Mouse (Mus musculus) large intestine, adult 2 months (tissue): ENCODE data around the gene Gpbp1l1. TPM values are rescaled to one million over a fixed set of nuclear protein-coding genes. Genes with fewer than 3 reads are reported as not detected.

Source experiments
- DNase-seq: peaks from one replicate; pipeline ENCODE4 v3.0.0-alpha.2; 2012; ENCODE audit warnings: low read depth, low spot score
- WGBS: fragments of 180-500 bp; shearing (Covaris S2); methylation state at CpG from one replicate; pipeline ENCODE4 v1.1.7; 2018; 5-methylcytosine and 5-hydroxymethylcytosine counted together
- polyA plus RNA-seq: library from polyadenylated mRNA; depleted of rRNA; stranded (reverse); fragments of >200 nt; gene quantifications from 2 replicates; pipeline ENCODE4 v1.2.3, GENCODE M21; 2012; rRNA removed

Gene Gpbp1l1
- 69.3 and 74.4 TPM in 2 replicates for polyA plus RNA-seq

GRCm38 (mm10) chr4:116557306-116558121 is at the start of gene Gpbp1l1:
TSS of gene Gpbp1l1 (plus strand) at chr4:116557658.
- under 1% methylated on average over 78 of the region's 78 CpGs for WGBS
- peak; percentile 86 for DNase-seq

GRCm38 (mm10) chr4:116531109-116531508 is 26.3 kb upstream of the Gpbp1l1 start:
- WGBS, result 85% methylated on average over 2 of the region's 2 CpGs
- no peak for DNase-seq

GRCm38 (mm10) chr4:116536351-116536750 is 21.1 kb upstream of the Gpbp1l1 start:
- DNase-seq, result peak; percentile 52

DNA sequence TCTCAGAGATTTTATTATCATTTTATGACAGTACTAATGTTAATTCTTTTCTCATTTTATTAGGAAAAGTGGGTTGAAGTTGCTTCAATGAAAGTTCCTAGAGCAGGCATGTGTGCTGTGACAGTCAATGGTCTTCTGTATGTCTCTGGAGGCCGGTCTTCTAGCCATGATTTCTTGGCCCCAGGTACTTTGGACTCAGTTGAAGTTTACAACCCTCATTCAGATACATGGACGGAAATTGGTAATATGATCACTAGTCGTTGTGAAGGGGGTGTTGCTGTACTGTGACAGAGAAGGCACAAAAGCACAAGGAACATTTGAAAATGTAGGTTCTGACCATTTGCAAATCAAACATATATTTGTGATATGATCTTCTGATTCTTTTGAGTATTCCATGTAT is 19.7 kb upstream of the Gpbp1l1 start:
- DNase-seq, result no peak
- 42% methylated on average over 3 of the region's 3 CpGs for WGBS

GRCm38 (mm10) chr4:116550432-116550831 is 7.0 kb upstream of the Gpbp1l1 start:
- WGBS, result 100% methylated on average over 1 of the region's 1 CpGs
- DNase-seq, result no peak

GRCm38 (mm10) chr4:116553035-116553434 is 4.4 kb upstream of the Gpbp1l1 start:
- no peak for DNase-seq
- 86% methylated on average over 3 of the region's 3 CpGs for WGBS

- peak; percentile 60 for DNase-seq
- WGBS, result 4% methylated on average over 23 of the region's 23 CpGs
These were observed 1.8 kb upstream of the Gpbp1l1 start, which contains the start of gene Tmem69 for GRCm38 (mm10) chr4:116555413-116556300. TSS of gene Tmem69 (minus strand) at chr4:116555936.

- DNase-seq, result peak; percentile 85
- WGBS, result under 1% methylated on average over 28 of the region's 28 CpGs
These were observed 725 bp upstream of the Gpbp1l1 start for GRCm38 (mm10) chr4:116556561-116557305.

- no peak for DNase-seq
These were observed 859 bp downstream of the Gpbp1l1 start for GRCm38 (mm10) chr4:116558151-116558882.

GRCm38 (mm10) chr4:116595793-116596192 is 38.3 kb downstream of the Gpbp1l1 start:
- no peak for DNase-seq
- WGBS, result 74% methylated on average over 8 of the region's 8 CpGs

More at GRCm38 (mm10) chr4:116558151-116558882, 859 bp downstream of the Gpbp1l1 start:
- WGBS, result under 1% methylated on average over 15 of the region's 15 CpGs

GRCm38 (mm10) chr4:116596379-116596778 is 38.9 kb downstream of the Gpbp1l1 start, which contains the start of gene Ccdc17:
TSS of gene Ccdc17 (plus strand) at chr4:116596654.
- WGBS, result 11% methylated on average over 5 of the region's 5 CpGs
- DNase-seq, result peak; percentile 46

- WGBS, result under 1% methylated on average over 50 of the region's 50 CpGs
- peak; percentile 86 for DNase-seq
These were observed 39.8 kb downstream of the Gpbp1l1 start for GRCm38 (mm10) chr4:116596978-116597881.

DNA sequence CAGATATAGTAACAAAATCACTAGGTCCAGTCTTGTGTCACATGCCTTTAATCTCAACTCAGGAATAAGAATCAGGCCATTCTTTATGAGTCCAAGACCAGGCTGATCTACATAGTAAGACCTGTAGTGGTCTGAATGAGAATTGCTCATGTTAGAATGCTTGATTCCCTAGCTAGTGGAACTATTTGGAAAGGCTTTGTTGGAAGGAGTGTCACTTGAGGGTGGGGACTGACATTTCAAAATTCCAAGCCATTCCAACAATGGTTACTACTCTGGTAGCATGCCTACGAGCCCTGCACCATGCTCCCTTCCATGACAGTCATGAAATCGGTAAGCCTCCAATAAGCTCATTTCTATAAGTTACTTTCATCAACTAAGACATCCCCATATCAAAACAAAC is 55.2 kb downstream of the Gpbp1l1 start:
- DNase-seq, result no peak
- 93% methylated on average over 2 of the region's 2 CpGs for WGBS

GRCm38 (mm10) chr4:116615237-116615636 is 57.8 kb downstream of the Gpbp1l1 start:
- 97% methylated on average over 2 of the region's 2 CpGs for WGBS
- DNase-seq, result no peak

GRCm38 (mm10) chr4:116624831-116625230 is 67.4 kb downstream of the Gpbp1l1 start:
- 92% methylated on average over 4 of the region's 4 CpGs for WGBS
- DNase-seq, result no peak

GRCm38 (mm10) chr4:116626658-116627358 is 69.3 kb downstream of the Gpbp1l1 start:
- peak; percentile 67 for DNase-seq
- under 1% methylated on average over 53 of the region's 53 CpGs for WGBS

DNA sequence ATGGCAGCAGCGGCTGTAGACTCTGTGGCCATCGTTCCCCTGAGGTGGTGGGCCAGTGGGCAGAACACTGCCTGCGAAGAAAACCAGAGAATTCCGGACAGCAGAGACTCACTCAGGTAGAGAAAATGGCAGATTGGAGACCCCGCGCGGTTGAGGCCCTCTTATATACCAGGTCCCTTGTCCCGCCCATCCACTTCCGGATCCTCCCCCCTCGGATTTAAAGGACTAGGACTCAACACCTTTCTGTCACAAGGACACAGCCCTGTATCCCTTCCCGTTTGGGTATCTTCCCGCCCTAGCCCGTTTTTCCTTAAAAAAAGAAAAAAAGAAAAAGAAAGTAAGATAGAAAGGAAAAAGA is 69.9 kb downstream of the Gpbp1l1 start:
- peak; percentile 88 for DNase-seq
- under 1% methylated on average over 13 of the region's 13 CpGs for WGBS
